Mouse (Mus musculus): Measurements from ENCODE around the gene Klf13.

GRCm38 (mm10) chr7:63894662-63895061, 44.1 kb downstream of the Klf13 start:
- TF ChIP-seq CTCF (IDR thresholded peaks at IDR 0.05): no peak
- no peak for TF ChIP-seq EP300 (IDR thresholded peaks at IDR 0.05)
